Mouse (Mus musculus) forebrain, postnatal 0 days (tissue): Measurements from ENCODE around the gene Mrpl9. TPM values are rescaled to one million over a fixed set of nuclear protein-coding genes. Genes with fewer than 3 reads are reported as not detected.

Experiments
- ATAC-seq: fragments of 200-750 bp; cut with Nextera tagmentation; 2 replicates; pipeline ENCODE4 v1.8.0; 2017; ENCODE audit warnings: mild to moderate bottlenecking, moderate library complexity
- DNase-seq: peaks from one replicate; pipeline ENCODE4 v3.0.0-alpha.2; 2015
- H3K27ac ChIP-seq: fragments of 300-500 bp; sonication (generic); 2 replicates; pipeline ENCODE4 v1.5.1; 2014; ENCODE audit warnings: low read depth, mild to moderate bottlenecking, antibody characterized with exemption, low read length, moderate library complexity, mixed read lengths
- H3K27me3 ChIP-seq: fragments of 300-500 bp; sonication (generic); 2 replicates; pipeline ENCODE4 v1.6.1; 2014; ENCODE audit warnings: mild to moderate bottlenecking, low read length, mixed read lengths; ENCODE audit not compliant: insufficient read depth
- H3K36me3 ChIP-seq: fragments of 300-500 bp; sonication (generic); 2 replicates; pipeline ENCODE4 v1.6.1; 2014; ENCODE audit warnings: mild to moderate bottlenecking, moderate library complexity; ENCODE audit not compliant: insufficient read depth
- H3K4me1 ChIP-seq: fragments of 300-500 bp; sonication (generic); 2 replicates; pipeline ENCODE4 v1.6.1; 2014; ENCODE audit warnings: antibody characterized with exemption; ENCODE audit not compliant: insufficient read depth
- H3K4me2 ChIP-seq: fragments of 300-500 bp; sonication (generic); 2 replicates; pipeline ENCODE4 v1.6.1; 2014; ENCODE audit warnings: low read depth, mild to moderate bottlenecking, moderate library complexity
- H3K4me3 ChIP-seq: fragments of 300-500 bp; sonication (generic); 2 replicates; pipeline ENCODE4 v1.5.1; 2014; ENCODE audit warnings: low read depth, low read length, mixed read lengths
- H3K9ac ChIP-seq: fragments of 300-500 bp; sonication (generic); 2 replicates; pipeline ENCODE4 v1.6.1; 2014; ENCODE audit warnings: mild to moderate bottlenecking
- H3K9me3 ChIP-seq: fragments of 300-500 bp; sonication (generic); 2 replicates; pipeline ENCODE4 v1.6.1; 2016; ENCODE audit warnings: low read length
- CTCF ChIP-seq: sonication (generic); IDR thresholded peaks from 2 replicates; pipeline ENCODE4 v1.5.1; 2016; ENCODE audit warnings: antibody characterized with exemption, control low read depth, low read depth
- WGBS: fragments of 180-500 bp; shearing (Covaris S2); extraction: QIAGEN DNeasy Blood & Tissue Kit; methylation state at CpG from one replicate; pipeline ENCODE4 v1.1.7; 2014; 5-methylcytosine and 5-hydroxymethylcytosine counted together
- polyA plus RNA-seq: library from polyadenylated mRNA; unstranded; fragments of >200 nt; fragmentation: Nextera tagmentation; extraction: Ambion mirVana; gene quantifications from 2 replicates; pipeline ENCODE4 v1.2.1, GENCODE M21; 2015
- total RNA-seq: library from RNA; depleted of rRNA; stranded (reverse); fragments of >200 nt; gene quantifications from 2 replicates; pipeline ENCODE4 v1.2.3, GENCODE M21; 2014

The Mrpl9 gene
- total and polyA plus RNA-seq, 2 experiments from 2014 or later: 56.7 to 66.4 TPM

DNA sequence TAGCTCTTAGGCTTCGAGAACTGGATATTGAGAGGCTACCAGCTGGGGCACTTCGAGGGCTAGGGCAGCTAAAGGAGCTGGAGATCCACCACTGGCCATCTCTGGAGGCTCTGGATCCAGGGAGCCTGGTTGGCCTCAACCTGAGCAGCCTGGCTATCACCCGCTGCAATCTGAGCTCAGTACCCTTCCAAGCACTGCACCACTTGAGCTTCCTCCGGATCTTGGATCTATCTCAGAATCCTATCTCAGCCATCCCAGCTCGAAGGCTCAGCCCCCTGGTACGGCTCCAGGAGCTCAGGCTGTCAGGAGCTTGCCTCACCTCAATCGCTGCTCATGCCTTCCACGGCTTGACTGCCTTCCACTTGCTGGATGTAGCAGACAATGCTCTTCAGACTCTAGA lies 40.7 kb upstream of the Mrpl9 start:
- Histone ChIP-seq H3K27ac (no peak overlapping the region), H3K4me2 (no peak overlapping the region), H3K27me3 (no peaks in the 10 kb centered on the region), H3K9me3 (no peaks in the 10 kb centered on the region), H3K4me3 (no peak overlapping the region), H3K4me1 (0 out of 2 replicates have a peak, but pooled peaks cover 5% of the 10 kb centered on the region), H3K9ac (no peak overlapping the region), H3K36me3 (no peaks in the 10 kb centered on the region)
- DNase-seq (no peak), ATAC-seq (no peak)
- WGBS: 69% methylated on average over 8 of the region's 8 CpGs
- TF ChIP-seq CTCF: no peak

DNA sequence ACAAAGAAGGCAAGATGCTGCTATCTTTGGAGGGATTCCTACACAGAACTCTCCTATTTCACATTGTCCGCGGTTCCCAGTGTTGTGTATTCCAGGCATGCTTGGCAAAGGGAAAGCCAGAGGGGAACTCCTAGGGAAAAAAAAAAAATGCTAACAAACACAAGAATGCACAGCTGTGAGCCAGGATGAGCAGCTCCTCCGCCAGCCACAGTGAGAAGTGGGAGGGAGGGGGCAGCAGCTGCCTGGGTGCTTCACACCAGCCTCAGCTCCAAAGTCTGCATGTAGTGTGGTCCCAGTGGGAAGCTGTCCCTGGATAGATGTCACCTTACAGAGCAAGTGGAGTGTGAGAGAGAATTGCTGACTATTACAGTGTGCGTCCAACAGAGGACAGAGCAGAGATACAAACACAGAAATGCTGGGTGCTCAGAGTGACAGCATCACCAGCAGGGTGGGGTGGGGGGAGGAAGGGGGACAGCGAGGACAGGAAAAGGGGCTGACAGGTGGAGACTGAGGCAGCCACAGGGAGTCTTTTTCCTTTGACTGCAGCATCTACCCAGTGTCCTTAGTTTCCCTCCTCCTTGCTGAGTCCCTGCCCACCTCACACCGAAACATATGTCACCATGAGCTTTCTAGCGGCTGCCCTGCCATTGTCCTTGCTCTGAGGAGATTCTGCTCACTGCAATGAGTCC lies 38.6 kb upstream of the Mrpl9 start:
- 0 out of 2 replicates have a peak, but pooled peaks have one; percentile 19 for TF ChIP-seq CTCF
- Histone ChIP-seq H3K4me1 (0 out of 2 replicates have a peak, but pooled peaks cover 2% of the 10 kb centered on the region), H3K9me3 (no peaks in the 10 kb centered on the region), H3K4me2 (no peak overlapping the region), H3K9ac (no peak overlapping the region), H3K36me3 (no peaks in the 10 kb centered on the region), H3K27me3 (no peaks in the 10 kb centered on the region), H3K4me3 (no peak overlapping the region), H3K27ac (no peak overlapping the region)
- DNase-seq (peak; percentile 38), ATAC-seq (peak; percentile 80)
- WGBS: 23% methylated on average over 7 of the region's 7 CpGs

DNA sequence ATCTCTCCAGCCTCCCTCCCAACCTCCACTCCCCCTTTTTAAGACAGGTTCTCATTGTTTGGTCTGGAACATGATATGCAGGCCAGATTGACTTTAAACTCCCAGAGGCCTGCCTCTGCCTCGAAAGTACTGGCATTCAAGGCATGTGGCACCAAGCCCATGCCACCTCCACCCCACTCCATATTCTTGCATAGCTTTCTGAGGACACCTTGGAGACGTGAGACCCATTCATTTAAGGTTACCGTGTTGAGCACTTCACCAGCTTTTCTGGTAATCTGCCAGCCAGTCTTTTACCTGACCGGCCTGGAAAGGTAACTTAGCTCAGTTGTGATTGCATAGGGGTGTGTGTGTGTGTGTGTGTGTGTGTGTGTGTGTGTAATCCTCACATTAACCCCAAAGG lies 37.6 kb upstream of the Mrpl9 start:
- 70% methylated on average over 4 of the region's 4 CpGs for WGBS

DNA sequence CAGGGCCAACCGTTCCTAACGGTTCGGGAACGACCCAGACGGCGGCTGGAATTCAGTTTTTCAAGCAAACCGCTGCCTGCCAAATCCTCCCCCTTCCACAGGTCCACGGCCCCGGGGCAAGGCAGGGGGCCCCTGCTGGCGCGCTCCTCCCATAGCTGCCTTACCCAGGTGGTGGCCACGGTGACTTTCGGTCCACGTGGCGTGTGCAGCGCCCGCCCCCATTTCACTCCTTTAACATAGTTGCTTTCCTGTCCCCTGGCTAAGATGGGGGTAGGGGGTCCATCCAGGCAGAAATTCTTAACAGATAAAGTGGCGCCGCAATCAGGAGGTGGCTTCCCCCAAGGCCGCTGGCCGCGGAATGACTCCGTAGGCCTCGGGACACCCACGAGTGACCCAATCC lies 30.6 kb upstream of the Mrpl9 start:
- no peaks in the 10 kb centered on the region for H3K27me3 ChIP-seq
- H3K4me1 ChIP-seq: peaks cover 10% of the 10 kb centered on the region
- H3K36me3 ChIP-seq: no peaks in the 10 kb centered on the region
- peak overlapping the region; percentile 67 for H3K4me3 ChIP-seq
- 3% methylated on average over 25 of the region's 25 CpGs for WGBS
- TF ChIP-seq CTCF: 0 out of 2 replicates have a peak, but pooled peaks have one; percentile 7
- H3K27ac ChIP-seq: peak overlapping the region; percentile 51
- DNase-seq (no peak), ATAC-seq (peak; percentile 40)
- peak overlapping the region; percentile 49 for H3K9ac ChIP-seq
- no peaks in the 10 kb centered on the region for H3K9me3 ChIP-seq
- H3K4me2 ChIP-seq: peak overlapping the region; percentile 93

More for the DNA sequence above, 37.6 kb upstream of the Mrpl9 start:
- no peak for DNase-seq
- Histone ChIP-seq H3K27me3 (no peaks in the 10 kb centered on the region), H3K4me2 (no peak overlapping the region), H3K9me3 (no peaks in the 10 kb centered on the region), H3K4me1 (no peaks in the 10 kb centered on the region), H3K9ac (no peak overlapping the region), H3K36me3 (no peaks in the 10 kb centered on the region), H3K27ac (no peak overlapping the region), H3K4me3 (no peak overlapping the region)
- no peak for ATAC-seq
- TF ChIP-seq CTCF: no peak

DNA sequence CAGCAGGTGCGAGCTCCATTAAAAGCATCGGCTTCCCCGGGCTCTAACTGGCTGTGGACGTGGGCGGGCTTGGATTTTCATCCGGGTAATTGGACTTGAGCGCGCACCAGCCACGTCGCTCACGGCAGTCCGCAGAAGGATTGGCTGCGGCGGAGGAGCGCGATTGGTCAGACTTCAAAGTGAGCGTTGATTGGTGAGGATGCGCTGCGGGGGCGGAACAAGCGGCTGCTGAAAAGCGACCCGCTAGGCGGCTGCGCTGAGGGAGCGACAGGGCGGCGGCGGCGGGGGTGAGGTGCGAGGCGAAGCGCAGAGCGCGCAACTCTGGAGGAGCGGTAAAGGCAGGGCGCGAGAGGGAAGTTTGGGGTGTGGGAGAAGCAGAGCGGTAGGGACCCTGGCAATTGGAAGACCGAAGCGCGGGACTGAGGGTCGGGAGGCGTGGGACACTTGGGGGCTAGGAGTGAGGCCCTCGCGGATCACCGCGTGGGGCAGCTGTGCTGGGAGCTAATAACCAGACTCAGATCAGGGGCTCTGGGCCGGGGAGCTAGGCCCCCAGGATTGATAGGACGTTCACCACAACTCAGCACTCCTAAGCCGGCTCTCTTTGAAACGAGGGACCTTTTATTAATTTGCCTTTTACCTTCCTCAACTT lies 30.0 kb upstream of the Mrpl9 start, which contains the start of gene Tdrkh:
Gene Tdrkh (plus strand): TSS at position 243 of the 649 bp plus-strand sequence.
- no peaks in the 10 kb centered on the region for H3K9me3 ChIP-seq
- H3K4me1 ChIP-seq: peaks cover 10% of the 10 kb centered on the region
- peak; percentile 99 for ATAC-seq
- H3K4me3 ChIP-seq: peak within 1 kb of the TSS; percentile 67
- no peaks in the 10 kb centered on the region for H3K36me3 ChIP-seq
- peak within 1 kb of the TSS; percentile 51 for H3K27ac ChIP-seq
- TF ChIP-seq CTCF: peak; percentile 51
- H3K9ac ChIP-seq: peak within 1 kb of the TSS; percentile 55
- H3K27me3 ChIP-seq: no peaks in the 10 kb centered on the region
- H3K4me2 ChIP-seq: peak within 1 kb of the TSS; percentile 93
- peak; percentile 99 for DNase-seq
- WGBS: 4% methylated on average over 52 of the region's 52 CpGs

DNA sequence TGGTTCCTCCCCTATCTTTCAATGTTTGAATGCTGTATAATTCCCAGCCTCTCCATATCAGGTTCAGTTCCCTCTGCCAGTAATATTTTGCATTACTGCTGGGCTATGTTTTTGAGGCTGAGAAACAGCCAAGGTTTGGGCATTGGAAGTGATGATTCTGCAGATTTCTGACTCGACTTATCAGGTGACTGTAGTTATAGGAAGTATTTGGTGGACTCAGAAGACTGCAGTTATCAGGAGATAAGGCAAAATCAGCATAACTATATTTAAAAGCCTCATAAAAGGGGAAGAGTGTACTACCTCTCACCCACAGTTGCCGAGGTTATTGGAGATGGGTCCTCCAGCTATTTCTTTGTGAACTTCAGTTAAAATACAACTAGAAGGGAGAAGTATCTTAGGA lies 12.1 kb upstream of the Mrpl9 start:
- Histone ChIP-seq H3K27me3 (no peaks in the 10 kb centered on the region), H3K9me3 (no peaks in the 10 kb centered on the region), H3K4me1 (no peaks in the 10 kb centered on the region), H3K36me3 (peaks cover 43% of the 10 kb centered on the region), H3K9ac (no peak overlapping the region), H3K27ac (no peak overlapping the region), H3K4me2 (no peak overlapping the region), H3K4me3 (no peak overlapping the region)
- DNase-seq: no peak
- no peak for ATAC-seq
- no peak for TF ChIP-seq CTCF
- 83% methylated on average over 2 of the region's 2 CpGs for WGBS

DNA sequence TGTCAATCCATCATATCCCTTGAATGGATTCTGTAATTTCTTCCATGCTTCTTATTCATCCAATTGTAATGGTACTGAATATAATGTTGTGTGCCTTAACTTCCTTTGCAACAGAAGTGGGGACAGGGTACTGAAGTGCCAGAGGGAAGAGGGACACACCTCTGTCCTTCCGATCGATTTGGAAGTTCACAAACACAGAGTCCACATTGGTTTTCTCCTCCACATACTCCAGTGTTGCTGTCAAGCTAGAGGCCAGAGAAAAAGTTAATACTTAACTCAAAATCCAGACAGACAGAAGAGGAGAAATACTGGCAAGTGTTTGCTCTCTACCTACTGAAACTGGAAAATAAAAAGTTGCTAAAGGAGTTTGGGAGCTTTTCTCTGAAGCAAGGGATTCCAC lies 8.8 kb upstream of the Mrpl9 start:
- Histone ChIP-seq H3K4me3 (no peak overlapping the region), H3K27ac (no peak overlapping the region), H3K4me2 (no peak overlapping the region), H3K36me3 (peaks cover 20% of the 10 kb centered on the region), H3K9ac (no peak overlapping the region), H3K4me1 (no peaks in the 10 kb centered on the region), H3K27me3 (no peaks in the 10 kb centered on the region), H3K9me3 (no peaks in the 10 kb centered on the region)
- no peak for TF ChIP-seq CTCF
- no peak for DNase-seq
- 92% methylated on average over 2 of the region's 2 CpGs for WGBS
- ATAC-seq: no peak
